Mouse (Mus musculus): ENCODE measurements at regions not wholly inside any gene's neighbourhood (a gene's known extent, or its start where the extent isn't known, plus 50 kb on each side); places are given as distances from the start of the nearest gene placed in this dataset.
A peak's percentile ranks its signal among the peaks of the same experiment; 100 is the strongest.

DNA sequence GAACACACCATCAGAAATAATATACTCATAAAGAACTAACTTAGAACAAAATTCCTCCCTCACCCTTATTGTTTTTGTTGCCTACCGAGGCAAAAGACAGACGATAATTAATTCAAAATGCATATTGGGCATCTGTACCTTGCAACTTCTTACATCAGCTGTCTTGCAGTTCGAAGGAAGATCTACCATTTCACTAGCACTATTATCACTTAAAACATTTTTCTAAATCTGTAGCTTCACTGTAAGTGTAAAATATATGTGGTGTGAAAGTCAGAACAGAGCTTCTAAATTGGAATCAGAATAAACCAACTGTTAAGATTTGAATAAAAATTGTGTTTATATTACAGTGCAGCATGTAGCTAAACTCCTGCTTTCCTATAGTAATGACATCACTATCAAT lies 562.4 kb upstream of the Atp10a start:
- intact Hi-C loops (cut with DNase I): no loop called here

DNA sequence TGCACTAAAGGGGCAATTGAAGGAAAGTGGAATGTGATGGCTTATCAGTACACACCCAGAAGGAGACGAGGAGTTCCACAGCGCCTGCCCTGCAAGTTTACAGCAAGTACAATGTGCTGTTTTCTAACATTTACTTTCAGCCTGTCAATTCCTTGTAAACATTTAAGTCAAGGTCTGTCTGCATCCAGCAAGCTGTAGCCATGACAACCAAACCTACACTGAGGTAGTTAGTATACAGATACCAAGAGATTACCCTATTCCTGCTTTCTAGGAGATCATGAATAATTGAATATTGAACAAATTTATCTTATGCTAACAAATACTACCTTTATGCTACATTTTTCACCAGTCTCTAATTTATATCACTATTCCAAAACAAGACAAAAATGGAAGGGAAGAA lies 569.0 kb upstream of the Gabra5 start:
- DNase-seq: no peak
- intact Hi-C loops (cut with DNase I): no loop called here

More for the DNA sequence above, 562.4 kb upstream of the Atp10a start:
- no peak for DNase-seq

DNA sequence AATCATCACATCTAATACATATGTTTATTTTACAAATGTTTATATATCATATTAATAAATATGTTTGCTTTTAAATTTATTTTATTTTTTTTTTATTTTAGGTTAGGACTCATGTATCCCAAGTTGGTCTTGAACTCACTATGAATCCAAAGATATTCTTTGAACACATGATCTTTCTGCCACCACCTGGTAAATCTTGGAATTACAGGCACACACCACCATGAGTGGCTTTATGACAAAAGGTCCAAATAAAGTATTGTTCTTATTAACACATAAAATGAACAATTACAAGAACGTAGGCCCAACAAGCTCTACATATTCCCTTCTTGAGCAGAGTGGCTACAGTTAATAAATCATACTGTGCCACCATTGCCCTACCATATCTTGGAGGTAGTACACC lies 523.1 kb upstream of the Gabra5 start:
- intact Hi-C loops (cut with DNase I): loop anchor here (2.0 kb wide), 1 partner anchor 376 kb away; no protein-coding TSS in a partner anchor
- DNase-seq: peak in 1 of 2 experiments; percentile 3

DNA sequence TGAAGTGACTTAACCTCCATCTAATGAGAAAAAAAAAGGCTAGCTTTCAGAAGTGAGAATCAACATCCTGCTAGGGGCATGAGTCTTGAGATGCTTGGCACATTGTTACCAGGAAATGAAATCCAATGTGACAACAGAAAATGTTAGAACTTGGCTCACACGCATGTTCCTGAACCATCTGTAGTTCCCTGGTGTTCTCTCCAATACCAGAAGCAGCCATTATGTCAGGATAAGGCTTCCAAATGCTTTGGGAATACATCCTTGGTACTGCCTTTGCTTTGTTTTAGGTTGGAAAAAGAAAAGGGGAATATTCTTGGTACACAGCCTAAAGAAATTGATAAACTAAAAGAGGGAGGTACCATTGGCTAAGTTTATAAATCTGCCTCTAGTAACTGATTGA lies 522.3 kb upstream of the Gabra5 start:
- no peak for DNase-seq
- intact Hi-C loops (cut with DNase I): loop anchor here (2.0 kb wide), 1 partner anchor 375 kb away; no protein-coding TSS in a partner anchor

DNA sequence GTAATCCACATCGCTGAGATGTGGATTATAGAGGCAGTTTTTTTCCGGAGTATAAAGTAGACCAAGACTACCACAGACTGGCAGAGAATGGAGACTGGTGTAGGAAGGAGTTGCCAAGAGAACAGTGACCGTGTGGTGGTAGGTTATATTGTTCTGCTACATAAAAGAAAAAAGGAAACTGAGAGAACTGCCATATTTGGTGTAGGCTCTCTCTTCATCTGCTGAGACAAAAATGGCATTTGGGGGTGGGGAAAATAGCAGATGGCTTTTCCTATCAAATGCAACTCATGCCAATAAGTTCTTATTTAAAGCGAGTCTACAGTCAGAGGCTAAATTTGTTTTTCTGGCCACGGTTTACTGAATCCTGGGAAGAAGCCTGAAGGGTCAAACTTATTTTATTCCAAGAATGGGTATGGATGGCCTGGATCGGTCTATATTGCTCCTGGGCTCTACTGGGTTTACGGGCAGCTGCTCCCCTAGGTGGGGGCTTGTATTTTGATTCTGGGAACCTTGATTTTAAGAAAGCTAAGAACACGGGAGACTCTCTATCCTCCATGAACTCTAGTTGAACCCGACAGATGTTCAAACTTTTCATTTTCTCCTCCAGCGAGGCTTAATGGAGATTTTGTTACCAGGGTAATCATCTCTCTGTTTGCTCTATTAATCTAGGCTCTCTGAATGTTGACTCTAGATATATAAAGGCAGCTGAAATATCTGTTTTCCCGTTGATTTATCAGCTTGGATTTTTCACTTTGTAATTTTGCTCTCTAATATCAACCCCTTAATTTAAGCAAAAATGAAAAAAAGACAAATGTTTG lies 482.8 kb upstream of the Gabra5 start:
- no peak for DNase-seq
- intact Hi-C loops (cut with DNase I): no loop called here

DNA sequence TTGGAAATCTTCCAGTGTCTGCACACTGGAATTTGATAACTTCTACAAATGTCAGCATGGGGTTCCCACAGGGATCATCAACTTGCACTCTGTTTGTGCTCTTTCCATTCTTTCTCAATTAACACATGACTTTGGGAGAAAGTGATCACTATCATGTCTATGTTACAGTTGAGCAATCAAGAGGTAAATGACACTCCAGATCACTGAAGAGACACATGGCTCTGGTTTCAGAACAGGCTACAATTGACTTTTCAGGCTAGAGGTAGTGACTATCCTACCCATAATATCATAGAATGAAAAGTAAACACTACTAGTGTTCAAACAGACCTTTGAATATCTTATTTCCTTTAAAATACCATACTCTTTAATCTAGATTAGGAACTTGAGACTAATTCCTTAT lies 473.3 kb upstream of the Gabra5 start:
- intact Hi-C loops (cut with DNase I): no loop called here
- no peak for DNase-seq

DNA sequence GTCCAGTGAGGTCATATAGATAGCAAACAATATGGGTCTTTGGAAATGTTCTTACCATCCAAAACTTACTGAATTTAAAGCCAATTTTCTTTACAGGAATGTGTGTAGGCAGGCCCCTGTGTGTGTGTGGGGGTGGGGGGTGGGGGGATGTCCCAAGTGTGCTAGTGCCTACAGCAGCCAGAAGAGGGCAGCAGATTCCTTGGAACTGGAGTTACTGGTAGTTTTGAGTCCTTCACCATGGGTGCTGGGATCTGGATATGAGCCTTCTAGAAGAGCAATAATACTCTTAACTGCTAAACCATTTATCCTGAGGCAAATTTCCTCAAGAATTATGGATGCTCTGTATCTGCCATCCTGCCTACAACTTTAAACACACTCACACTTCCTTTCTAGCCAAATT lies 456.4 kb upstream of the Gabra5 start:
- intact Hi-C loops (cut with DNase I): no loop called here
- DNase-seq: no peak

DNA sequence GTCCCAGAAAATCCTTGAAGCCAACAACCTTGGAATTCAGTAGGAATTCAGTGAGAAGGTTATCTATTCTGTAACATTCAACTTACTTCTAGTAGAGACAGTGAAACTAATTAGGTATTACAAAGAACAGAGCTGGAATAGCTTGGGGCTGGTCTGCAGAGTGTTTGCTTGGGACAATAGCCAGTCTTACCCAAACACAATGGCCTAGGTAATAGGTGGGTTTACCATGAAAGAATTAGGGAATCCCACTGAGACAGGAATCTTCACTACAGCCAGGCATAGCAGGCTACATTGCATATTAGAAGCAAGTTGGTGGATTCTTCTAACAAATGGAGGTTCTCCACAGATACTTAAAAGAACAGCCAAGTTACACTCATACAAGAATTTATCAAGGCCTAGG lies 449.0 kb upstream of the Gabra5 start:
- no peak for DNase-seq
- intact Hi-C loops (cut with DNase I): no loop called here

Measured in heart, postnatal 36 days (tissue).